Mouse (Mus musculus) embryo, embryonic 9.5 days (tissue): ENCODE results near the gene Mup6.
A peak's percentile ranks its signal among the peaks of the same experiment; 100 is the strongest.
"Not testable (repeated sequence)": the region's sequence is repeated elsewhere in the genome, so short reads cannot be mapped to it uniquely, and the experiment has no call there.

Source experiments
- DNase-seq: peaks from one replicate; pipeline ENCODE4 v3.0.0-alpha.2; 2017; ENCODE audit errors: extremely low spot score

The Mup6 gene

GRCm38 (mm10) chr4:59963405-59964344 is at the start of gene Mup6:
Mup6 (plus strand) TSS chr4:59964294.
- peak; percentile 3 for DNase-seq

- DNase-seq, result no peak
These were observed 49.3 kb upstream of the Mup6 start, which contains the start of gene Slc46a2 for GRCm38 (mm10) chr4:59914608-59915403. Slc46a2 (minus strand) TSS chr4:59915056.

GRCm38 (mm10) chr4:59917966-59918365 is 46.1 kb upstream of the Mup6 start:
- no peak for DNase-seq

GRCm38 (mm10) chr4:59925082-59925481 is 39.0 kb upstream of the Mup6 start:
- DNase-seq, result no peak

GRCm38 (mm10) chr4:59927666-59928065 is 36.4 kb upstream of the Mup6 start:
- DNase-seq, result no peak

GRCm38 (mm10) chr4:59928347-59928746 is 35.7 kb upstream of the Mup6 start:
- peak; percentile 66 for DNase-seq

GRCm38 (mm10) chr4:59932505-59933281 is 31.4 kb upstream of the Mup6 start:
- DNase-seq, result peak; percentile 37

GRCm38 (mm10) chr4:59937543-59937942 is 26.6 kb upstream of the Mup6 start:
- DNase-seq, result no peak

- no peak for DNase-seq
These were observed 3.5 kb upstream of the Mup6 start, which contains the start of gene Mup4 for GRCm38 (mm10) chr4:59960610-59961009. Mup4 (minus strand) TSS chr4:59960710.

GRCm38 (mm10) chr4:59997894-59998293 is 33.8 kb downstream of the Mup6 start:
- not testable (repeated sequence) for DNase-seq

- DNase-seq, result not testable (repeated sequence)
These were observed 56.0 kb downstream of the Mup6 start for GRCm38 (mm10) chr4:60020141-60020540.

- not testable (repeated sequence) for DNase-seq
These were observed 65.4 kb downstream of the Mup6 start for GRCm38 (mm10) chr4:60029334-60030111.
